Mouse (Mus musculus): ENCODE measurements around the gene Cdkn1c. TPM values are rescaled to one million over a fixed set of nuclear protein-coding genes. Genes with fewer than 3 reads are reported as not detected.

Gene Cdkn1c
- polyA plus RNA-seq, 1 experiment from 2014 or later: 799 TPM

DNA sequence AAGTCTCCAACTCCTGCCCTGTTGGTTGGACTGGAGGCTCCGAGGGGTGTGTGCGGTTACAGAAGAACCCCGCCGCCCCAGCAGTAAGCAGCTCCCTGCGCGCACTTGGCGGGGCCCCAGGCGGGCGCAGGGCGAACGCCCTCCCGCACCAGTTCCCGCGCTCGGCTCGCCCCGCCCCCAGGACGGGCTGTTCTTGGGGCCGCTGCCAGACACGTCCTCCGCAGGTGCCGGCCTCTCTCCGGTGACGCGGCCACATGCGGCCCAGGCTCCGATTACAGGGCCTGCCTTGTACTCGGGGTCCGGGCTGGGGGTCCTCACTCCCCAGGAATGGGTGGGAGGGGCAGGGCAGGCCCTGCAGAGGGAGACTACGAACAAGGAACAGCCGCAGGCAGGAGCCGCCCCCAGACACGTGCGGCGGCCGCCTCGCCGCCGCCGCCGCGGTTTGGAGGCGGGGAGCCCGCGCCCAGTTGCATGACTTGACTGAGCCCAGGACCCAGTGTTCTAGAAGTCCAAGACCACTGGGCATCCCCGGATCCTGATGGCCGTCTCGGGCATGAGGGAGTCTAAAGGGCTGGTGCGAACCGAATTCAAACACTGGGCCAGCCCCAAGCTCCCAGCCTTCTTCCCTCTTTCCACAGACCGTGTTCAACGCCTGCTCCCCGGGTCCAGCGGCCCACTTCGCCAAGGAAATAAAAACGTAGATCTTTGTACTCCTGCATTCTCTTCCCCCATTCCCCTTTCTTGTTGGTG lies 4.1 kb upstream of the Cdkn1c start:
- ATAC-seq (ENCODE audit: low FRiP score): no peak
- Histone ChIP-seq H3K27ac (ENCODE audit: low read depth, low read length) (no peak overlapping the region), H3K4me3 (ENCODE audit: low read depth, low read length) (peak overlapping the region; percentile 26), H3K27me3 (ENCODE audit: control insufficient read depth, insufficient read depth, low read length) (no peaks in the 10 kb centered on the region; the same call in 1 of the 2 replicates), H3K4me1 (ENCODE audit: control insufficient read depth, insufficient read depth, low read length) (peaks cover 23% of the 10 kb centered on the region), H3K9me3 (ENCODE audit: control insufficient read depth, low read length) (peaks cover 7% of the 10 kb centered on the region; the same call in 1 of the 2 replicates), H3K36me3 (ENCODE audit: control insufficient read depth, insufficient read depth, low read length) (no peaks in the 10 kb centered on the region), H3K4me2 (peak overlapping the region; percentile 54), H3K9ac (ENCODE audit: low read length) (peak overlapping the region; percentile 56)
- DNase-seq (ENCODE audit: low spot score, missing footprints): peak; percentile 90
- 26% methylated on average over 56 of the region's 56 CpGs for WGBS

DNA sequence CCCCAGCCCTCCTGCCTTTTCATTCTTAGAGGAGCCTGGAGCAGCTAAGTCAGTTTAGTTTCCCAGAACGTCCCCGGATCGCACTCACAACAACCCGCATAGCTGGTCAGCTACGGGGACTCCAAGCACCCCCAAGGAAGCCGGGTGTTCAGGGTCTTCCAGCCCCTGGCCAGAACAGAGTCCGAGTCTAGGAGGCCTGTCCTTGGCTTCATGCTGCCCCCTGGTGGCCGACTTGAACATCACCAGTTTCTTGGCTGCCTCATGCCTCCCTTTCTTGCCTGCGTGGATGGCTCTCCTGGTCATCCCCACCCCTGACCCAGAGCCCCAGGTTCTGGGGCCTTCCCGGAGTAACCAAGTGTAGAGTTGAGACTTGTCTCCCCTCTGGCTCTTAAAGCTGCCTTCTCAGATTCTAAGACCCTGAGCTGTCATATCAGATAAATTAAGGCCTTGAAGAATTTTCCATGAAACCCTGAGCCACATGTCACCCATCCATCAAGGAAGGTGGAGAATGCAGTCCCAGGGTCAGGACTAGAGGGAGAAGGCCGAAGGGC lies 3.1 kb upstream of the Cdkn1c start:
- H3K4me3 ChIP-seq (ENCODE audit: low read depth, low read length): no peak overlapping the region
- H3K9ac ChIP-seq (ENCODE audit: low read length): no peak overlapping the region
- 39% methylated on average over 11 of the region's 11 CpGs for WGBS
- peaks cover 23% of the 10 kb centered on the region for H3K4me1 ChIP-seq (ENCODE audit: control insufficient read depth, insufficient read depth, low read length)
- DNase-seq (ENCODE audit: low spot score, missing footprints) (peak; percentile 97), ATAC-seq (ENCODE audit: low FRiP score) (no peak)
- no peaks in the 10 kb centered on the region for H3K36me3 ChIP-seq (ENCODE audit: control insufficient read depth, insufficient read depth, low read length)
- H3K27ac ChIP-seq (ENCODE audit: low read depth, low read length): no peak overlapping the region
- peaks cover 7% of the 10 kb centered on the region; the same call in 1 of the 2 replicates for H3K9me3 ChIP-seq (ENCODE audit: control insufficient read depth, low read length)
- no peaks in the 10 kb centered on the region; the same call in 1 of the 2 replicates for H3K27me3 ChIP-seq (ENCODE audit: control insufficient read depth, insufficient read depth, low read length)
- H3K4me2 ChIP-seq: no peak overlapping the region

DNA sequence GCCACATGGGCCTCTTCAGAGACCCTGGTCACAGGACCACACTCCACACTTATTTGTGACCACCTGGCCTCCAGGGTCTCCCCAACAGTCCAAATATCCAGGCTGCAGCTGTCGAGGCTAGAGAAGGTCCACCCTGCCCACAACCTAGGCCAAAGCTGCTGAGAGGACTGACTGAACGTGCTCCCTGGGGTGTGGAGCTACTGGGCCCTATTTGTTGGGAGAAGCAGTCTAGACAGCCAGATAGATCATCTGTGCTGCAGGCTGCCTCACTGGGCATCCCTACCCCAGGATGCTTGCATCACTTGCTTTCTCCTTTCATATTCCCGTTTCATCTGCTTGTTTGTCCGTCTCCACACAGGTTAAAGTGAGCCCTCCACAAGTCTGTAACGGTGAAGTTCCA lies 1.7 kb upstream of the Cdkn1c start:
- Histone ChIP-seq H3K9ac (ENCODE audit: low read length) (no peak overlapping the region), H3K4me2 (no peak overlapping the region), H3K36me3 (ENCODE audit: control insufficient read depth, insufficient read depth, low read length) (no peaks in the 10 kb centered on the region), H3K4me3 (ENCODE audit: low read depth, low read length) (no peak overlapping the region), H3K9me3 (ENCODE audit: control insufficient read depth, low read length) (peaks cover 7% of the 10 kb centered on the region; the same call in 1 of the 2 replicates), H3K27me3 (ENCODE audit: control insufficient read depth, insufficient read depth, low read length) (no peaks in the 10 kb centered on the region; the same call in 1 of the 2 replicates), H3K27ac (ENCODE audit: low read depth, low read length) (no peak overlapping the region), H3K4me1 (ENCODE audit: control insufficient read depth, insufficient read depth, low read length) (peaks cover 15% of the 10 kb centered on the region)
- no peak for DNase-seq (ENCODE audit: low spot score, missing footprints)
- 76% methylated on average over 5 of the region's 5 CpGs for WGBS
- ATAC-seq (ENCODE audit: low FRiP score): no peak

DNA sequence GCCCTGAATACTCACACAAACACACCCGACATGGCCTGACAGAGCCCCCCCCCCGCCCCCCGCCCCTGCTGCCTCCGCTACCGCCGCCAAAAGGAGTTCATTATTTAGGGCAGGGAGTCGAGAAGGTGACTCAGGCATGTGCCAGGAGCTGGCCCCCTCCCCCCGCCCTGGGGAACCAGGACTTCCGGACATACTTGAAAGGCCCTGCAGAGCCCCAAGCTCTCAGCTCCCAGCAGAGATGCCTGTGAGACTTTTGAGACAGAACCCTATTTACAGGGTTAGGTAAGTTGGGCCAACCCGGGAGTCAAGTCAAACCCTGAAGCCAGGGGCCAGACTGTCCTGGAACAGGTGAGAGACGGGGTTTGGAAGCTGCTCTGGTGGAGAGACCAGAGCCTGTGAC lies 1.1 kb upstream of the Cdkn1c start:
- no peaks in the 10 kb centered on the region for H3K36me3 ChIP-seq (ENCODE audit: control insufficient read depth, insufficient read depth, low read length)
- H3K4me2 ChIP-seq: no peak overlapping the region
- H3K4me3 ChIP-seq (ENCODE audit: low read depth, low read length): no peak overlapping the region
- no peak overlapping the region for H3K27ac ChIP-seq (ENCODE audit: low read depth, low read length)
- peaks cover 7% of the 10 kb centered on the region; the same call in 1 of the 2 replicates for H3K9me3 ChIP-seq (ENCODE audit: control insufficient read depth, low read length)
- DNase-seq (ENCODE audit: low spot score, missing footprints) (no peak), ATAC-seq (ENCODE audit: low FRiP score) (no peak)
- no peaks in the 10 kb centered on the region; the same call in 1 of the 2 replicates for H3K27me3 ChIP-seq (ENCODE audit: control insufficient read depth, insufficient read depth, low read length)
- H3K4me1 ChIP-seq (ENCODE audit: control insufficient read depth, insufficient read depth, low read length): peaks cover 9% of the 10 kb centered on the region
- H3K9ac ChIP-seq (ENCODE audit: low read length): no peak overlapping the region
- 46% methylated on average over 11 of the region's 11 CpGs for WGBS

DNA sequence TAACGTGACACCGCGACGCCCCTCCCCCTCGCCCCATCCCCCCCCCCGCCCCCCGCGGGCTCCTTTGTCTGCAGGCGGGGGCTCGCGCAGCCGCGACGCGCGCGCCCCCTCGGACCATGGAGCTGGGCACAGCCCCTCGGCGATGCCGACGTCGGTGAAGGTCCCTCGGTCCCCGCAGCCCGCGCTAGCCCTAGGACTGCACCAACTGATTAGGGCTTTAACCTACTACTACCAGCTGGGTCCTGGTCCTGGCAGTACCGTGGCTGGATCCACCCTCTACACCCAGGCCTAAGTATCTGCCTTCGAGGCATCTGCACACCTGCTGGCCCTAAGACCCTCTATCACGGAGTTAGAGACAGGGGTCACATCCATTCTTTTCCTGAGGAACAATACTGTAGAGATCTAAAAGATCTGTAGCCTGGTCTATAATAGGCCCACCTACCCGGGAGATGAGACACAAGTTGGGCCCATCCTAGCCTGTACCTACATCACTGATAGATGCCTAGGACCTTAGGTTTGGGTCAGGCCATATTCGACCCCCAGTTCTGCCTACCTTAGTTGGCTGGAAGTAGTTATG lies 532 bp upstream of the Cdkn1c start:
- Histone ChIP-seq H3K4me2 (peak overlapping the region; percentile 22; the same call in 1 of the 2 replicates), H3K9ac (ENCODE audit: low read length) (no peak overlapping the region), H3K9me3 (ENCODE audit: control insufficient read depth, low read length) (peaks cover 7% of the 10 kb centered on the region; the same call in 1 of the 2 replicates), H3K27ac (ENCODE audit: low read depth, low read length) (peak overlapping the region; percentile 10; the same call in 1 of the 2 replicates), H3K36me3 (ENCODE audit: control insufficient read depth, insufficient read depth, low read length) (no peaks in the 10 kb centered on the region), H3K4me1 (ENCODE audit: control insufficient read depth, insufficient read depth, low read length) (peaks cover 9% of the 10 kb centered on the region), H3K4me3 (ENCODE audit: low read depth, low read length) (peak overlapping the region; percentile 0; the same call in 1 of the 2 replicates), H3K27me3 (ENCODE audit: control insufficient read depth, insufficient read depth, low read length) (no peaks in the 10 kb centered on the region; the same call in 1 of the 2 replicates)
- ATAC-seq (ENCODE audit: low FRiP score) (peak; percentile 67), DNase-seq (ENCODE audit: low spot score, missing footprints) (peak; percentile 91)
- 35% methylated on average over 26 of the region's 32 CpGs for WGBS

- 33% methylated on average over 56 of the region's 60 CpGs for WGBS
- peak overlapping the region; percentile 57 for H3K27ac ChIP-seq (ENCODE audit: low read depth, low read length)
- H3K36me3 ChIP-seq (ENCODE audit: control insufficient read depth, insufficient read depth, low read length): no peaks in the 10 kb centered on the region
- no peaks in the 10 kb centered on the region for H3K27me3 ChIP-seq (ENCODE audit: control insufficient read depth, insufficient read depth, low read length)
- H3K4me1 ChIP-seq (ENCODE audit: control insufficient read depth, insufficient read depth, low read length): peaks cover 9% of the 10 kb centered on the region
- peak overlapping the region; percentile 39 for H3K4me2 ChIP-seq
- peak overlapping the region; percentile 78 for H3K9ac ChIP-seq (ENCODE audit: low read length)
- peaks cover 7% of the 10 kb centered on the region; the same call in 1 of the 2 replicates for H3K9me3 ChIP-seq (ENCODE audit: control insufficient read depth, low read length)
- ATAC-seq (ENCODE audit: low FRiP score): peak; percentile 25
- DNase-seq (ENCODE audit: low spot score, missing footprints): peak; percentile 86
- H3K4me3 ChIP-seq (ENCODE audit: low read depth, low read length): peak overlapping the region; percentile 44
Observed at GRCm38 (mm10) chr7:143460217-143460834, 524 bp downstream of the Cdkn1c start.

DNA sequence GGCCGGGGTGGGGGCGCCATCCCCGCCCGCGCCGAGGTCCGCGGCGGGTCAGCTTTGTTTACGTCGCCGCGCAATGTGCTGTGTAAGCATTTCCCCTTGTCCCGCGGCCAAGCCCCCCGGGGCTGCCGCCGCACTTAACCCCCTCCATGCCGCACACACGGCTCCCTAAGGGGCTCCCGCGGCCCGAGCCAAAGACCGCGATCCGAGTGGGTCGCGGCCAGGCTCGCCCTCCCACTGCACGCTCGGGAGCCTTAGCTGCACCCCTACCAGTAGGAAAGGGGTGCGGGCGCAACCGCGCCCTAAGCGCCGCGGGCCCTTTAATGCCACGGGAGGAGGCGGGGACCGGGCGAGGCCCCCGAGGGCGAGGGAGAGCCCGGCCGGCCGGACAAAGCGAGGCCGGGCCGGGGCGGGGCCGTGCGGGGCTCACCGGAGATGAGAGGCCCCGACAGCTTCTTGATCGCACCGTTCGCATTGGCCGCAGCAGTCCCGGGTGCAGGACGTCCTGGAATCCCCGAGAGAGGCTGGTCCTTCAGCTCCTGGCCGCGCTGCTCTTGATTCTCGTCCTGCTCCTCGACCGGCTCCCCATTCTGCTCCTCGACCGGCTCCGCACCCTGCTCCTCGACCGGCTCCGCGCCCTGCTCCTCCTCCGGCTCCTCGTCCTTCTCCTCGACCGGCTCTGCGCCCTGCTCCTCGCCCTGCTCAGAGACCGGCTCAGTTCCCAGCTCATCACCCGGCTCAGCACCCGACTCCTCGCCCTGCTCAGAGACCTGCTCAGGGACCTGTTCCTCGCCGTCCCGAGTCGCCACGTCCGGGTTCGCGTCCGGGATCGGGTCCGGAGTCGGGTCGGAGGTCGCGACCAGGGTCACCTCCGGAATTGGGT lies 1.3 kb downstream of the Cdkn1c start:
- ATAC-seq (ENCODE audit: low FRiP score) (0 out of 2 replicates have a peak, but pooled peaks have one; percentile 3), DNase-seq (ENCODE audit: low spot score, missing footprints) (peak; percentile 92)
- Histone ChIP-seq H3K27me3 (ENCODE audit: control insufficient read depth, insufficient read depth, low read length) (no peaks in the 10 kb centered on the region), H3K27ac (ENCODE audit: low read depth, low read length) (peak overlapping the region; percentile 33), H3K4me1 (ENCODE audit: control insufficient read depth, insufficient read depth, low read length) (peaks cover 2% of the 10 kb centered on the region), H3K4me2 (peak overlapping the region; percentile 39), H3K9ac (ENCODE audit: low read length) (peak overlapping the region; percentile 78), H3K4me3 (ENCODE audit: low read depth, low read length) (peak overlapping the region; percentile 44), H3K36me3 (ENCODE audit: control insufficient read depth, insufficient read depth, low read length) (no peaks in the 10 kb centered on the region), H3K9me3 (ENCODE audit: control insufficient read depth, low read length) (peaks cover 7% of the 10 kb centered on the region; the same call in 1 of the 2 replicates)
- WGBS: 33% methylated on average over 100 of the region's 100 CpGs

GRCm38 (mm10) chr7:143458963-143459331 lies 1.9 kb downstream of the Cdkn1c start:
- Histone ChIP-seq H3K9ac (ENCODE audit: low read length) (peak overlapping the region; percentile 78), H3K4me1 (ENCODE audit: control insufficient read depth, insufficient read depth, low read length) (peaks cover 2% of the 10 kb centered on the region; the same call in 1 of the 2 replicates), H3K9me3 (ENCODE audit: control insufficient read depth, low read length) (peaks cover 7% of the 10 kb centered on the region; the same call in 1 of the 2 replicates), H3K4me2 (peak overlapping the region; percentile 39), H3K4me3 (ENCODE audit: low read depth, low read length) (peak overlapping the region; percentile 44), H3K27me3 (ENCODE audit: control insufficient read depth, insufficient read depth, low read length) (no peaks in the 10 kb centered on the region), H3K36me3 (ENCODE audit: control insufficient read depth, insufficient read depth, low read length) (no peaks in the 10 kb centered on the region), H3K27ac (ENCODE audit: low read depth, low read length) (peak overlapping the region; percentile 33)
- ATAC-seq (ENCODE audit: low FRiP score): no peak
- DNase-seq (ENCODE audit: low spot score, missing footprints): no peak
- 25% methylated on average over 38 of the region's 38 CpGs for WGBS

All from midbrain, embryonic 11.5 days (tissue).